Mouse (Mus musculus): Measurements from ENCODE around the gene Ndrg3. TPM values are rescaled to one million over a fixed set of nuclear protein-coding genes. Genes with fewer than 3 reads are reported as not detected.
"Not testable (repeated sequence)": the region's sequence is repeated elsewhere in the genome, so short reads cannot be mapped to it uniquely, and the experiment has no call there.

The Ndrg3 gene
- polyA plus RNA-seq, 1 experiment from 2014 or later = 50.5 TPM

DNA sequence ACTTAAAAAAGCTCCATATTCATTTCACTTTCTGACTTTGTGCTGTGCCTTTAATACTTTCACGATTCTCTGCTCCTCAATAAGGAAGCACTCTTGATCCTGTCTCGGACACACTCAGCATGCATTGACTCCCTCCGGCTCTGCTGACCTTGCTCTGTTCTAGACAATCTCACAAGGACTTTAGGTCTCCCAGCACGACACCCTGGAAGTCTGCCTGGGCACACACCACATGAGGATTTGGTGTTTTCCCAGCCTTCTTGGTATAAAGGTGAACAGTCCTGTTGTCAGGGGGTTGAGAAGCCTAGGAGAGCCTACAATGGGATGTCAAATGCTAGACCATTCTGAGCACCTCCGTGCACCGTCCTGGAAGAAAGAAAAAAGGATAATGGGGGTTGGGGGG is 99.0 kb downstream of the Ndrg3 start:
- no peak overlapping the region for H3K4me3 ChIP-seq (replicated peaks)
- H3K27ac ChIP-seq = no peak overlapping the region
- H3K4me1 ChIP-seq = peaks cover 8% of the 10 kb centered on the region; the same call in 1 of the 2 replicates
- WGBS = 75% methylated on average over 6 of the region's 6 CpGs
- H3K4me2 ChIP-seq = no peak overlapping the region
- H3K27me3 ChIP-seq = 0 out of 2 replicates have a peak, but pooled peaks cover 3% of the 10 kb centered on the region
- no peak for ATAC-seq (ENCODE audit: low FRiP score)
- H3K9me3 ChIP-seq = no peaks in the 10 kb centered on the region
- H3K9ac ChIP-seq = no peak overlapping the region
- no peaks in the 10 kb centered on the region for H3K36me3 ChIP-seq (replicated peaks)

DNA sequence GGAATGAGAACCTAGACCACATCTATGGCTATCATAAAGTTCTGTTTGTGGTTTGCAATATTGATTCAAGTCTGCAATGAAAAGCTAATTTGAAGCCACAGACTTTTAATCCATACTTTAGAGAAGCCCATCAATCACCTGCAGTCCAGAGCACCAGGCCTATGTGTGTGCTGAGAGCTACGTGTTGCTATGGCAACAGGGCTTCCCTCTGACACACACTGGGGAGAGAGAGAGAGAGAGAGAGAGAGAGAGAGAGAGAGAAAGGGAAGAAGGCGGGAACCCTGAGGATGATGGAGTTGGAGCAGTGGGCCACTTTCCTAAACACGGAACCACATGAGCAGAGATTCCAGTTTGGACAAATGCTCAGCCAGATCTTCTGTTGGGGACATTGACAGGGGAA is 99.6 kb downstream of the Ndrg3 start:
- H3K36me3 ChIP-seq (replicated peaks) = no peaks in the 10 kb centered on the region
- 0 out of 2 replicates have a peak, but pooled peaks cover 3% of the 10 kb centered on the region for H3K27me3 ChIP-seq
- H3K4me1 ChIP-seq = peaks cover 8% of the 10 kb centered on the region; the same call in 1 of the 2 replicates
- H3K27ac ChIP-seq = no peak overlapping the region
- no peak overlapping the region for H3K4me3 ChIP-seq (replicated peaks)
- 0 out of 2 replicates have a peak, but pooled peaks have one; percentile 49 for ATAC-seq (ENCODE audit: low FRiP score)
- no peak overlapping the region for H3K4me2 ChIP-seq
- H3K9me3 ChIP-seq = no peaks in the 10 kb centered on the region
- no peak overlapping the region for H3K9ac ChIP-seq
- WGBS = 35% methylated on average over 3 of the region's 3 CpGs

DNA sequence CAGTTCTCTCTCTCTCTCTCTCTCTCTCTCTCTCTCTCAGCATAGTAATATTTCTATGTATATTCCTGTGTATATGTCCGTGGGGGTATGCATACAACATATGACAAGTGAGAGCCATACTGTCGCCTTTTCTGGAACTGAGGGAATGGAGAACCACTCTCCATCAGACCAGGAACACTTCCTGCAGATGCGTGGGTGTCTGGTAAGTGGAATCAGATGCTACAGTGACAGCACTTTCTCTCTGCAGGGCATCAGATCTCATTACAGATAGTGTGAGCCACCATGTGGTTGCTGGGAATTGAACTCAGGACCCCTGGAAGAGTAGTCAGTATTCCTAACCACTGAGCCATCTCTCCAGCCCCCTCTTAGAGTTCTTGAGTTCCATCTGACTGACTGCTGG is 103.4 kb downstream of the Ndrg3 start:
- peaks cover 8% of the 10 kb centered on the region; the same call in 1 of the 2 replicates for H3K4me1 ChIP-seq
- H3K27ac ChIP-seq = no peak overlapping the region
- no peaks in the 10 kb centered on the region for H3K36me3 ChIP-seq (replicated peaks)
- WGBS = 75% methylated on average over 3 of the region's 3 CpGs
- H3K4me3 ChIP-seq (replicated peaks) = no peak overlapping the region
- no peaks in the 10 kb centered on the region for H3K9me3 ChIP-seq
- H3K27me3 ChIP-seq = 0 out of 2 replicates have a peak, but pooled peaks cover 3% of the 10 kb centered on the region
- no peak overlapping the region for H3K9ac ChIP-seq
- no peak overlapping the region for H3K4me2 ChIP-seq
- no peak for ATAC-seq (ENCODE audit: low FRiP score)

DNA sequence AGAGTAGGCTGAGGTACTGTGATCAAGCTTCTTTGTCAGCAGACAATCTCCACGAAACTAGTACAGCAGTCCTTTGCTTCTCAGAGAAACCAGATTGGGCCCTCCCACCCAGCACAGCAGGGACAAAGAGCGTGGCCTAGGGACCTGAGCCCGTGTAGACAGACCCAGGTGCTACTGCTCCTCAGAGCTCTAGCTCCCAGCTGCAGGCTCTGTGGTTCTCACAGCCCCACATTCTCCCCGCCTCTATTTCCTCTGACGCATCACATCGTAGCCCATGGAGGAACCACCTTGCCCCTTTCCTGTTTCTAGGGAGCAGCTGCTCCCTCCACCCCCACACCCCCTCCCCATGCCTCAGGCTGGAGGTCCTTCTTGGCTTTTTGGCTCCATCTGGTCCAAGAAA is 104.8 kb downstream of the Ndrg3 start, which contains the start of gene Sla2:
Sla2 (minus strand) TSS at position 176 of the 400 bp plus-strand sequence.
- Histone ChIP-seq H3K36me3 (replicated peaks) (no peaks in the 10 kb centered on the region), H3K4me3 (replicated peaks) (no peak within 1 kb of the TSS), H3K9me3 (no peaks in the 10 kb centered on the region), H3K27me3 (no peaks in the 10 kb centered on the region), H3K9ac (no peak within 1 kb of the TSS), H3K4me2 (no peak within 1 kb of the TSS), H3K4me1 (peaks cover 2% of the 10 kb centered on the region; the same call in 1 of the 2 replicates), H3K27ac (no peak within 1 kb of the TSS)
- no peak for ATAC-seq (ENCODE audit: low FRiP score)
- WGBS = 67% methylated on average over 6 of the region's 6 CpGs

DNA sequence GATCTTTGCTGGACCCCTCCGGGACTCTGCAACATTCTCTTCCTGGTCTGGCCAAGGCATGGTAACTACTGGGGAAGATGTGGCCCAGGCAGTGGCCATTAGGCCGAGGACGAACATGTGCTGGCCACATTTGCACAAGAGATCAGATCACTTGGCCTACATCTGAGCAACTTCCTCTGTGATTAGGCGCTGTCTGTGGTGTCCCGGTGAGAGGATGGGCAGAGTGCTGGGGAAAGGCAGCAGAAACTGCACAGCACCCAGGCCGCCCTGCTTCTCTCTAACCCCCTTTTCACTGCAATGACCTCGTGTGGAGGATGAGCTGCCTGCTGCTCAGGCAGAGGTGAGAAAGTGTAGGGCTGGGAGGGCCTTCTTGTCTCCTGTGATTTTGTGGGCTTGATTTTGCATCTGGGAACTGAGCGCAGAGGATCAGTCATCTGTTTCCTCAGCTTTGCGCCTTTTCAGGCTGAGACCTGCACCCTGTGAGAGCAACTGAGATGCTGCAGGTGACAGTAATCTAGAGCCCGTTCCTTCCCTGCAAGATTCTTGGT is 105.7 kb downstream of the Ndrg3 start:
- no peaks in the 10 kb centered on the region for H3K9me3 ChIP-seq
- no peak overlapping the region for H3K27ac ChIP-seq
- no peaks in the 10 kb centered on the region for H3K36me3 ChIP-seq (replicated peaks)
- H3K9ac ChIP-seq = no peak overlapping the region
- H3K4me3 ChIP-seq (replicated peaks) = no peak overlapping the region
- H3K4me2 ChIP-seq = no peak overlapping the region
- H3K27me3 ChIP-seq = no peaks in the 10 kb centered on the region
- H3K4me1 ChIP-seq = no peaks in the 10 kb centered on the region
- WGBS = 86% methylated on average over 10 of the region's 10 CpGs
- no peak for ATAC-seq (ENCODE audit: low FRiP score)

DNA sequence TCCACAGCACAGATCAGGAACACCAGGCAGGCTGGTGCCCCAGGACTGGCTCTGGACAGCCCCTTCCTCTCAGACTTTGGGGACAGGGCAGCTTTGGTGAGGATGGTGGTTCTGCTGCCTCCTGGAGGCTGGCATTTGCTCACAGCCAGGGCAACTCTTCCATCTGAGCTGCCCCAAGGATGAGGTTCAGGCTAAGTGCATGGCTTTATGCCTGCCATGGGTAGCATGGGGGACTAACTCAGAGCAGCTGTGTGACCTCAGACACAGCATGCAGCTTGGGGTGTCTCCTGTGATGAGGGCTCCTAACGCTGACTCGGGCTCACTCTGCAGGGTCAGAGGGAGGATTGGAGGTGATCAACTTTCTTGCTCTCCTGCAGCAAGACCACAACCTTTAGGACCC is 106.2 kb downstream of the Ndrg3 start:
- not testable (repeated sequence) for H3K36me3 ChIP-seq (replicated peaks); ATAC-seq (ENCODE audit: low FRiP score); H3K9ac ChIP-seq; H3K27me3 ChIP-seq; H3K9me3 ChIP-seq; H3K4me2 ChIP-seq; H3K4me1 ChIP-seq; H3K4me3 ChIP-seq (replicated peaks); H3K27ac ChIP-seq
- WGBS = 85% methylated on average over 2 of the region's 2 CpGs

DNA sequence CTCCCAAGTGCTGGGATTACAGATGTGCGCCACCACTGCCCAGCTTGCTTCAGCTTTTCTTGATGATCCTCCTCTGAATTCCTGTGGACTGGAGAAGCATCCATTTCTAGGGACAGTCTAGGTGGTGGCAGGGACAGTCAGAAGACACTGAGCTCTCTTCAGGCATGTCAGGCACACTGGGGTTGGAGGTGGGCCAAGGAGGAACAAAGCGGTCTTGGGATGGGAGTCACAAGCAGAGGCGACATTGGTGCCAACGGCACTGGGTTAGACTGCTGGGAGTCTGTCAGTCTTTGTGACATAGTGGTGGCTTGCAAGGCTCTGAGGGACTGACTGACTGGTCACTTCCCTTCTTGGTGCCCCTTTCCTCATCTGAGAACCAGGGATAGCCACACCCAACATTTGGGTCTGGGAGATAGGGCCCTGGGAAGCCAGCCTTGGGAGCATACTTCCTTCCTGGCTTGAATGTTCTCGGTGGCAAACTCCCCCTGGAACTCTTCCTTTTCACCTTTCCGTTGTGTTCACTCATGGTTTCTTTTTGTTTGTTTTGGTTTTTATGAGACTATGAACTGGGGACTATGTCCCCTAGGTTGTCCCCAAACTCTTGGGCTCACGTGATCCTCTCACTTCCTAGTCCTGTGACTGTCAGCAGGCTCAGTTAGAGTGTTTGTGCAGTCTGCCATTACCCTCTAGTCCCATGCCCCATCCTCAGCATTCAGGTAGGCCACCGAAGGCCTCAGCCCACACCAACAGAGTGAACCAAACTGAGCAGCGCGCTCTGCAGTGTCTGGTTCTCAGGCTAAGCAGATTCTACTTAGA is 107.3 kb downstream of the Ndrg3 start:
- Histone ChIP-seq H3K27ac (no peak overlapping the region), H3K4me1 (no peaks in the 10 kb centered on the region), H3K4me2 (no peak overlapping the region), H3K4me3 (replicated peaks) (no peak overlapping the region), H3K9me3 (no peaks in the 10 kb centered on the region), H3K27me3 (no peaks in the 10 kb centered on the region), H3K36me3 (replicated peaks) (no peaks in the 10 kb centered on the region), H3K9ac (no peak overlapping the region)
- 92% methylated on average over 10 of the region's 10 CpGs for WGBS
- no peak for ATAC-seq (ENCODE audit: low FRiP score)

DNA sequence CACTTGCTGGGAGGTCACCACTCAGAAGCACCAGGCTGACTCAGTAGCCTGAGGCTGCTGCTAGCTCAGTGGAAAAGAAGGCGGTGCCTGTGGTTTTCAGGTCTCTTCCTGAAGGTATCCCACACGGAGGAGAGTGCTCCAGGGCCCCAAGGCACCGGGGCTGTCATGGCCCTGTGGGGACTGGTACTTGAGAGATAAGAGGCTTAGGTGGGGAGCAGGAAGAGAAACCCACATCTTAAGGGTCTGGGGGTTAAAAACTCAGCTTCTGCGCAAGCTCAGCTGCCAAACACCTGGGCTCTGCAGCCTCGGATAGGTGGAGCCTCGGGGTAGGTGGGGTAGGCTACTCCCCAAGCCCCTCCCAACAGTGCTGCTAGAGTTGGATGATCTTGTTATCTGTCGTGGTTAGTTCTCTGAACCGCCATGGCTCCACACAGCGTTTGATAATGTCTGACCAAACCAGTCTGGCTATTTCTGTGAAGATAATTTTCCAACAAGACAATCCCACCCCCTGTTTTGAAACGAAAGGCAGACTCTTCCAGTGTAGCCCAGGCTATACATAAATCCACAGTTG is 109.3 kb downstream of the Ndrg3 start:
- Histone ChIP-seq H3K9ac (no peak overlapping the region), H3K27ac (no peak overlapping the region), H3K36me3 (replicated peaks) (no peaks in the 10 kb centered on the region), H3K4me3 (replicated peaks) (no peak overlapping the region), H3K4me1 (no peaks in the 10 kb centered on the region), H3K4me2 (no peak overlapping the region), H3K9me3 (no peaks in the 10 kb centered on the region), H3K27me3 (no peaks in the 10 kb centered on the region)
- 41% methylated on average over 10 of the region's 10 CpGs for WGBS
- ATAC-seq (ENCODE audit: low FRiP score) = no peak

DNA sequence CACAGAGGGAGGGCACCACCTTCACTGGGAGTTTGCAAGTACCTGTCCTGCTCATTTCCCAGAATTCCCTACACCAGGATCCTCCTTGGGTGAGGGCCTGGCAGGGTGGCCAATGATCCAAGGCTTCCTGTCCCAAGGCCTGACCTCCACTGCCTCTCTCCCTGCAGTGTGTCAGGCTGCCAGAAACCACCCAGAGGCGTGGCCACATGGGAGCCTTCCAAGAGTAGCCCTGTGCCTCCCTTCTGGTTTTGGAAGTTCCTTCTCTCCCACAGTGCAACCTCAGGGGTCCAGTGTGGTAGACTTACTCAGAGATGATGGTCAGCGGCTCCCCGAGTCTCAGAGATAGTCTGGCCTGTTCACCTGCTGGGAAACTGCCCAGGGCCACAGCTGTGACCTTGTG is 112.3 kb downstream of the Ndrg3 start:
- Histone ChIP-seq H3K9ac (no peak overlapping the region), H3K27ac (no peak overlapping the region), H3K4me2 (no peak overlapping the region), H3K4me3 (replicated peaks) (no peak overlapping the region), H3K4me1 (no peaks in the 10 kb centered on the region), H3K9me3 (no peaks in the 10 kb centered on the region), H3K36me3 (replicated peaks) (peaks cover 7% of the 10 kb centered on the region), H3K27me3 (no peaks in the 10 kb centered on the region)
- 81% methylated on average over 3 of the region's 3 CpGs for WGBS
- ATAC-seq (ENCODE audit: low FRiP score) = no peak

DNA sequence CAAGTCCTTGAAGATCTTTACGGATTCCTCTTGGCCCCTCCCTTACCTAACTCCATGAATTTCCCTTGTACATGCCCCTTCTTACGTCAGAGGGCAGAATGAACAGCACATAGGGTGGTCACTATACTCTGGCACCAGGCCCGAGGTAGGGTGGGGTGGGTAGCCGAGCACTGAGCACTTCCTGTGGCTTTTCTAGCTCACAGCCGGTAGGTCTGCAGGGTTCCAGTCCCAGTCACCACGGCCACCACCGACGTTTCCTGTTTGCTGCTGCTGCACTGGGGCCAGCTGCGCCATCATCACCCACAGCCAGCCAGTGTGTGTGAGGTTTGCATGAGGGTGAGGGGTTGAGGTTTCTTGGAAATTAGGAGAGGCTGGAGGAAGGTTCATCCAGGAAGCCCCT is 114.1 kb downstream of the Ndrg3 start:
- no peak for ATAC-seq (ENCODE audit: low FRiP score)
- H3K27ac ChIP-seq = no peak overlapping the region
- no peak overlapping the region for H3K4me3 ChIP-seq (replicated peaks)
- no peaks in the 10 kb centered on the region for H3K9me3 ChIP-seq
- H3K4me1 ChIP-seq = no peaks in the 10 kb centered on the region
- 69% methylated on average over 9 of the region's 9 CpGs for WGBS
- peaks cover 24% of the 10 kb centered on the region for H3K36me3 ChIP-seq (replicated peaks)
- no peak overlapping the region for H3K9ac ChIP-seq
- no peak overlapping the region for H3K4me2 ChIP-seq
- H3K27me3 ChIP-seq = no peaks in the 10 kb centered on the region
